Comparison of ENCODE assay signal across 12 mouse cellular contexts in genomic region chr13:113835921-113836320, GRCm38 (mm10).
"Had no signal": no experiment of that assay in that cellular context is flagged by ENCODE, and none has a peak within 500 bp of the region (broad histone marks: within the 10 kb centered on the region; RNA-seq: fewer than 3 reads in every experiment).

No protein-coding gene starts in this region.

- DNase-seq: left cerebral cortex, postnatal 4 days; liver; liver, embryonic 13.5 days; liver, postnatal 0 days; lung, adult 18-20 months; lung, adult 2 months; lung, embryonic 14.5 days; lung, postnatal 10 days; lung, postnatal 14 days; lung, postnatal 36 days; lung, postnatal 4 days; midbrain, embryonic 14.5 days had no signal
